Mouse (Mus musculus) testis, postnatal 10 days (tissue): ENCODE measurements at regions not wholly inside any gene's neighbourhood (a gene's known extent, or its start where the extent isn't known, plus 50 kb on each side); places are given as distances from the start of the nearest gene placed in this dataset.

Source experiments
- DNase-seq: peaks from one replicate; pipeline ENCODE4 v3.0.0; 2021; ENCODE audit warnings: low spot score

- DNase-seq, result no peak
Measured at GRCm38 (mm10) chr7:58488250-58488649, 167.7 kb upstream of the Atp10a start.
